ENCODE assay signal across 8 mouse cellular contexts in genomic region chr8:125870821-125871321, GRCm38 (mm10). TPM values are rescaled to one million over a fixed set of nuclear protein-coding genes. Genes with fewer than 3 reads are reported as not detected.
A peak's percentile ranks its signal among the peaks of the same experiment; 100 is the strongest.
DNase-seq lines count a peak whose midpoint lies in the region; ATAC-seq lines count a peak whose summit lies in the region.

No protein-coding gene starts in this region.

- no peak overlapping the region for H3K4me2 ChIP-seq in embryonic facial prominence, embryonic 11.5 days (ENCODE audit: low read depth, low read length)
- H3K4me2 ChIP-seq in limb, embryonic 11.5 days (ENCODE audit: low read depth, severe bottlenecking) = no peak overlapping the region
- 0 out of 2 replicates have a peak overlapping the region, but pooled peaks have one; percentile 7 for H3K4me2 ChIP-seq in midbrain, embryonic 13.5 days (replicated peaks)

- no peaks in the 10 kb centered on the region for H3K9me3 ChIP-seq in embryonic facial prominence, embryonic 11.5 days (replicated peaks; ENCODE audit: control insufficient read depth, low read length)
- H3K9me3 ChIP-seq in limb, embryonic 11.5 days (ENCODE audit: control insufficient read depth, low read length) = no peaks in the 10 kb centered on the region
- H3K9me3 ChIP-seq in midbrain, embryonic 13.5 days = no peaks in the 10 kb centered on the region

- 3% methylated on average over 7 of the region's 7 CpGs for WGBS in embryonic facial prominence, embryonic 11.5 days
- 2% methylated on average over 7 of the region's 7 CpGs for WGBS in limb, embryonic 11.5 days
- 2% methylated on average over 7 of the region's 7 CpGs for WGBS in midbrain, embryonic 13.5 days

- no peaks in the 10 kb centered on the region for H3K36me3 ChIP-seq in embryonic facial prominence, embryonic 11.5 days (replicated peaks; ENCODE audit: control insufficient read depth, insufficient read depth, low read depth, low read length)
- no peaks in the 10 kb centered on the region for H3K36me3 ChIP-seq in limb, embryonic 11.5 days (ENCODE audit: control insufficient read depth, insufficient read depth, low read length)
- H3K36me3 ChIP-seq in midbrain, embryonic 13.5 days = peaks cover 7% of the 10 kb centered on the region; the same call in 1 of the 2 replicates

- H3K9ac ChIP-seq in embryonic facial prominence, embryonic 11.5 days (replicated peaks; ENCODE audit: low read length) = no peak overlapping the region
- no peak overlapping the region for H3K9ac ChIP-seq in limb, embryonic 11.5 days (ENCODE audit: low read length)
- no peak overlapping the region for H3K9ac ChIP-seq in midbrain, embryonic 13.5 days (replicated peaks)

- peak; percentile 81 for DNase-seq in 3T3-L1 (ENCODE audit: low read depth, low spot score)
- DNase-seq in adrenal gland, postnatal 25 days = peak; percentile 71
- peak; percentile 88 for DNase-seq in embryonic facial prominence, embryonic 11.5 days (ENCODE audit: low spot score)
- peak; percentile 52 to 79 for DNase-seq in heart, adult 18-20 months
- peak; percentile 71 for DNase-seq in kidney, adult 18-20 months
- DNase-seq in limb, embryonic 11.5 days (ENCODE audit: low spot score) = peak; percentile 88
- peak; percentile 37 to 67 for DNase-seq in spleen, postnatal 10 days (ENCODE audit: low spot score in 2 of 2)

- peak; percentile 64 for ATAC-seq in embryonic facial prominence, embryonic 11.5 days (replicated peaks; ENCODE audit: insufficient number of reproducible peaks, low FRiP score, low TSS enrichment, low read depth)
- peak; percentile 49; the same call in 1 of the 2 replicates for ATAC-seq in limb, embryonic 11.5 days (ENCODE audit: insufficient number of reproducible peaks, low FRiP score, low TSS enrichment, low read depth)
- peak; percentile 95 for ATAC-seq in midbrain, embryonic 13.5 days

- no peaks in the 10 kb centered on the region for H3K27me3 ChIP-seq in embryonic facial prominence, embryonic 11.5 days (ENCODE audit: control insufficient read depth, insufficient read depth, low read length)
- H3K27me3 ChIP-seq in limb, embryonic 11.5 days (ENCODE audit: control insufficient read depth, insufficient read depth, low read length) = no peaks in the 10 kb centered on the region
- H3K27me3 ChIP-seq in midbrain, embryonic 13.5 days = no peaks in the 10 kb centered on the region; the same call in 1 of the 2 replicates

- H3K4me1 ChIP-seq in embryonic facial prominence, embryonic 11.5 days (ENCODE audit: control insufficient read depth, insufficient read depth, low read length) = no peaks in the 10 kb centered on the region
- H3K4me1 ChIP-seq in limb, embryonic 11.5 days (ENCODE audit: control insufficient read depth, insufficient read depth, low read length) = peaks cover 19% of the 10 kb centered on the region
- peaks cover 16% of the 10 kb centered on the region for H3K4me1 ChIP-seq in midbrain, embryonic 13.5 days (replicated peaks)

- no peak overlapping the region for H3K4me3 ChIP-seq in embryonic facial prominence, embryonic 11.5 days (ENCODE audit: low read depth, low read length)
- no peak overlapping the region for H3K4me3 ChIP-seq in limb, embryonic 11.5 days (ENCODE audit: low read depth, low read length)
- no peak overlapping the region for H3K4me3 ChIP-seq in midbrain, embryonic 13.5 days (replicated peaks)

- H3K27ac ChIP-seq in embryonic facial prominence, embryonic 11.5 days (replicated peaks; ENCODE audit: low read depth, low read length) = no peak overlapping the region
- H3K27ac ChIP-seq in limb, embryonic 11.5 days (replicated peaks; ENCODE audit: low read depth, low read length) = no peak overlapping the region
- H3K27ac ChIP-seq in midbrain, embryonic 13.5 days = peak overlapping the region; percentile 74

RNA-seq across cellular contexts. Expression of gene Pcnx2, which starts 27.2 kb away (rescaled TPM):
- 0.27 and 0.81 TPM in 2 replicates for total RNA-seq in adrenal gland, postnatal 25 days (2021)
- polyA plus RNA-seq in embryonic facial prominence, embryonic 11.5 days (2014; fragmentation: Nextera tagmentation; extraction: Ambion mirVana) = 0.07 and 0.25 TPM in 2 replicates
- total RNA-seq in heart, adult 18-20 months (2021) = under 1 TPM; 0.50 to 0.80 TPM
- polyA plus RNA-seq in limb, embryonic 11.5 days (2014; fragmentation: Nextera tagmentation; extraction: Ambion mirVana) = 0.13 TPM in 1 of 2 replicates, not detected in the other
- polyA plus RNA-seq in midbrain, embryonic 13.5 days (2015; fragmentation: Nextera tagmentation; extraction: Ambion mirVana) = 3.6 and 3.8 TPM in 2 replicates

RNA-seq across cellular contexts. Expression of gene Map3k21, which starts 39.4 kb away (rescaled TPM):
- 3.4 TPM in 2 replicates for total RNA-seq in adrenal gland, postnatal 25 days (2021)
- polyA plus RNA-seq in embryonic facial prominence, embryonic 11.5 days (2014; fragmentation: Nextera tagmentation; extraction: Ambion mirVana) = 0.08 and 0.10 TPM in 2 replicates
- under 1 TPM; 0.67 to 0.89 TPM for total RNA-seq in heart, adult 18-20 months (2021)
- 0.06 TPM in 1 of 2 replicates, not detected in the other for polyA plus RNA-seq in limb, embryonic 11.5 days (2014; fragmentation: Nextera tagmentation; extraction: Ambion mirVana)
- polyA plus RNA-seq in midbrain, embryonic 13.5 days (2015; fragmentation: Nextera tagmentation; extraction: Ambion mirVana) = 0.13 and 0.16 TPM in 2 replicates
